Mouse (Mus musculus) c-Kit-positive CD71-positive TER-119-positive erythroid progenitor cells, embryonic 14.5 days (primary cell): ENCODE results near the gene Tmem202.

Experiments used
- DNase-seq: peaks from one replicate; pipeline ENCODE4 v3.0.0-alpha.2; 2013; ENCODE audit warnings: low spot score

Gene Tmem202

DNA sequence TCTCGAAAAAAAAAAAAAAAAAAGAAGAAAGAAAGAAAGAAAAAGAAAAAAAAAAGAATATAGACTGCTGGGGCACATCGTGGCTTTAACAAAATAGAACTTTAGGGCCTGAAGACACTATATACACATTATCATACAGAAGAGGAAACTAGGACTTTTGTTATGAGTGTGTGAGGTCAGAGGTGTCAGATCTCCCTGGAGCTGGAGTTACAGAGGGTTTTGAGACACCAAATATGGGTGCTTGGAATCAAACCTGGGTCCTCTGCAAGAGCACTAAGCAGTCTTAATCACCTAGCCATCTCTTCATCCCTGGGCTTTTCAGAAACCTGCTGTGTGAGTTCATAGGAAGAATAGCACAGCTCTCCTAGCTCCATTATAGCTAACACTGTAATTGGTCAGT lies 6.2 kb downstream of the Tmem202 start:
- no peak for DNase-seq

DNA sequence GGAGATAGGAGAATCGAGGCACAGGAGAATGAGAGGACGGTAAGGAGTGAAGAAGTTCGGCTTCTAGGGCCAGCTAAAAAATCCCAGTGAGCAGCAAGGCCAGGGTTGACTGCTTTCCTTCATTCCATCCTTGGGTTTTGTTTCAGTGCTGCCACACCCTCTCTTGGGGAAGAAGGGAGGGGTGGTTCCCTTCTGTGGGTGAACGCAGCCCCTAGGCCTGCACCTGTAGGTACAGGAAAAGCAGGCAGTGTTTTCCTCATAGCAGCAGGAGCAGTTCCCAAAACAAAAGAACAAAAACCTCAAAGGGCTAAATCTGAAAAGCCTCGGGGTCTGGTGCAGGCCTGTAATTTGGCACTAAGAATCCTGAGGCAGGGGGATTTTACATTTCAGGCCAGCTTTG lies 8.0 kb downstream of the Tmem202 start:
- DNase-seq = no peak

- DNase-seq = no peak
These were observed 11.4 kb downstream of the Tmem202 start for GRCm38 (mm10) chr9:59528274-59528673.

DNA sequence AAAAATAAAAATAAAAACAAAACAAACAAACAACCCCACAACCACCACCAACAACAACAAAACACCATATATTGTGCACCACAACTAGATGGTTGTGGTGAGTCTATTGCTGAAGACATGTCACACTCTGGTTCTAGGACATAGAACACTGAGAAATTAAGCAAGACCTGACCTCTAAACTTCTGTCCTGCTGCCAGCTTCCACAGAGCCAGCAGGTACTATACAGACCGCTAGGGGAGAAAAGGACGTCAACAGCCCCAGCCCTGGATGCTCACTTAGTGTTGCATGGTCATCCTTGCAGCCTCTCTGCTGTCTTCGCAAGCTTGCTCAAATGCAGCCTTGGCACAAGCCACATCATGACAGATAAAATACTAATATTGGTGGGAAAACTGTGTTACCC lies 12.1 kb downstream of the Tmem202 start:
- no peak for DNase-seq

- no peak for DNase-seq
These were observed 12.9 kb downstream of the Tmem202 start for GRCm38 (mm10) chr9:59526727-59527126.

GRCm38 (mm10) chr9:59522906-59523305 lies 16.7 kb downstream of the Tmem202 start:
- no peak for DNase-seq

DNA sequence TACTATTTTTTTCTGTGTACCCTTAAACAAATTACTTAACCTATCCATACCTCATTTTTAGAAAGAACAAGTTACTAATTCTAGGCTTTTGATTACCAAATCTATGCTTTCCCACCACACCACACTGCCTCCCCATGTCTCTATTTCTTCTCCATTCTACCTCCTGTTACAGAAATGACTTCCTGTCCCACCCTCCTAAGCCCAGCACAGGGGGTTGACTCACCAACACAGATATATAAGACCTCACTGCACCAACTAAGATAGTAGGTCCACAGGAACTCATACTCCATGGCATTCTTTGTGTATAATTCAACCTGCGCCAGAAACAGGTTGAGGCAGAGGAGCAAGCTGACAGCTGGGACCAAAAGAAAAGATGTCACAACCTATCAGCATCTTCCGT lies 20.3 kb downstream of the Tmem202 start:
- no peak for DNase-seq

- DNase-seq = no peak
These were observed 20.7 kb downstream of the Tmem202 start for GRCm38 (mm10) chr9:59518976-59519375.

GRCm38 (mm10) chr9:59517127-59517526 lies 22.5 kb downstream of the Tmem202 start:
- no peak for DNase-seq

DNA sequence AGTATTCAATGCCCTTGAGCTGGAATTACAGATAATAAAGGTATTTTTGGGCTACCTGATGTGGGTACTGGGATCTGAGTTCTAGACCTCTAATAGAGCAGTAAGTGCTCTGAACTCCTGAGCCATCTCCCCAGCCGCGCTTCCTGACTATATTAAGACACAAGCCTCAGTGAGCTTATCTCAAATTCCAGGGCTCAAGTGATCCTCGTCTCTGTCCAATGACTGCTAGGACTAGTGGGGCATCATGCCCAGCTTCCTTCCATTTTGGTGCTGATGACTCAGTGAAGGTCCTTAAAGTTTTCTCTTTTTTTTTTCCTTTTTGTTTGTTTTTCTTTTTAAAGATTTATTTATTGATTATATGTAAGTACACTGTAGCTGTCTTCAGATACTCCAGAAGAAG lies 24.6 kb downstream of the Tmem202 start:
- DNase-seq = no peak

DNA sequence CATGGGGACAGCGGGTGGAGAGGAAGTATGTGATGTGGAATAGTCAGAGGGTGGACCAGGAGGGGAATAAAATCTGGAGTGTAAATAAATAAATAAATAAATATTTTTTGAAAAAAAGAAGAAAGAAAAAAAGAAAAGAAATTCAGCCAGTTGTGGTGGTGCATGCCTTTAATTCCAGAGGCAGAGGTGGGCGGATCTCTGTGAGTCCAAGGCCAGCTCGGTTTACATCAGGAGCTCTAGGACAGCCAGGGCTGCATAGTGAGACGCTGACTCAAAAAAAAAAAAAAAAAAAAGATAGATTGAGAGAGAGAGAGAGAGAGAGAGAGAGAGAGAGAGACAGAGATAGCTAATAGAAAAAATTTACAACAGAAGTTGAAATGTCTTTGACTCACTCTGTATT lies 27.3 kb downstream of the Tmem202 start:
- DNase-seq = no peak

- DNase-seq = no peak
These were observed 31.5 kb downstream of the Tmem202 start for GRCm38 (mm10) chr9:59508146-59508545.

DNA sequence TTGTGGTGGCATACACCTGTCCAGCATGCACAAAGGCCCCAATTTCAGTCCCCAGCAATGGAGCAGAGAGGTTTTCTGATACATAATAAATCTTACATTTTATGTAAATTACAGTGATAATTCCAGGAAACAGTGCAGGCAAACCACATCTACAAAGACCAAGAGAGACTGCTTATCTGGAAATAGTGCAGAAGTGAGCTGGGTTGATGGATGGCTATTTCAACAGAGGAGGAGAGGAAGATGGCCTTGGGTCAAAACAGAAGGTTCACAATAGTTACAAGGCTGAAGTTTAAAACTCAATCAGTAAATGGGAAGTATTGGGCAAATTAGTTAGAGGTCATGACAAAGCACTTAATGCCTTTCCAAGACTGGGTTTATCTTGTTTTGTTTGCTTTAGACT lies 52.3 kb downstream of the Tmem202 start:
- peak; percentile 42 for DNase-seq

DNA sequence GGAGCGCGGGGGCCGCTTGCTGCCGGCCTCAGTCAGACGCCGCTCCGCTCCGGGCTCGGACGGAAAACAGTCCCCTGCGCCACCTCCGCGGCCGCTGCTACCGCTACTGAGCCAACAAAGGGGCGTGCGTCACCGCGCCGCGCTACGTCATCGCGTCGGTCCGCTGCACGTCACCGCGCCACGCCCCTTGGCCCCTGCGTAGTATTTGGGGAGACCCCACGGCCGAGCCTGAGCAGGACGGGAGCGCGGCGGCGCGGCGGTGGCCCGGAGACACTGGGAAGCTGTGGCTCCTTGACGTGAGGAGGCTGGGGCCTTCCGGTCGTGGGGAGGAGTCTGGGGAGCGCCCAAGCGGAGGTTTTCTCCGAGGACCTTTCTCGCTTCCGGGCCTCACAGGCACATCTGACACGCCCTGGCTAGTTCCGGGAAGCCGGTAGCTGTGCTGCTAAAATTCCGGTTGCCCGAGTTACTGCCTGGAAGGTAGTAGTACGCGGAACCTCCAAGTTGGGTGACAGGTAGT lies 53.0 kb downstream of the Tmem202 start, which contains the start of gene Arih1:
Arih1 (minus strand) TSS at position 70 of the 517 bp plus-strand sequence.
- DNase-seq = peak; percentile 96

DNA sequence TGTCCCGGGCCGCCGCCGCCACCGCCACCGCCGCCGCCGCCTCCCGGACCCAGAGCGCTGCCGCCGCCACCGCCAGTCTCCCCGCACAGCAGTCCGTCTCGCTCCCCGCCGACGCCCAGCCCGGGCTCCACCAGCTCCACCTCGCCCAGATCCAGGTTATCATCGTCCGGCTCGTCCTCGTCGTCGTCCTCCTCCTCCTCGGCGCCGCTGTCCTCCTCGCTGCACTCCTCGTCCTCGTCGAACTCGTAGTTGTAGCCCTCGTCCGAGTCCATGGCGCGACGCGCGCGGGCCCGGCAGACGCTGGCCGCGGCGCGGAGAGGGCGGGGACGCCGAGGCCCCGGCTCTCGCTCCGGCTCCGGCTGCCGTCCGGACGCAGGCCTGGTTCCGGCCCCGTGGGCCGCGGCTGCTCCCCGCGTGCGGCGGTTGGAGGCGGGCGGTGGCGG lies 53.5 kb downstream of the Tmem202 start:
- DNase-seq = peak; percentile 56

DNA sequence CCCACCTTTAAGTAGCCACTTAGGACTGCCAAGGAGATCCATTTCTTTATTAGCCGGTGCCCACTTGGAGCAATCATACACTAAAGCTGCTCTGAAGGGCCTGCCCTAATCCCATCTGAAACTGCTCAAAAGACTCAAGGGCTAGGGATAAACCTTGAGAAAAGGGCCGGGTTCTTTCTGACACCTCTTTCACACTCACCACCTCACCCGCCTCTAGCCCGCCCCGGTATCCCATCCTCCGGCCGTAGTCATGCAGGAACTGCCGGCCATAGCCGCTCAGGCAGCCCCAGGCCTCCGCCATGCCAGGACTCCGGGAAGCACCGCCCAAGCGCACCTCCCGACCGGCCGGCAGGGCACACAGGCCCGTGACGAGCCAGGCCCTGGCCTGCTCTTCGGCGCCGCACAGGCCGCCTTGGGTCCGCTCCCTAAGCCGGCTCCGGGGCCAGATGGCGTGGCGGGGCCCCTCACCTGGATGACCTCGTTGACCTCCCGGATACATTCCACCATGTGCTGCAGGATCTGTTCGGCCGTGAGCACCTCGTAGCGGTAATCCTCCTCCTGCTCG lies 54.1 kb downstream of the Tmem202 start:
- DNase-seq = peak; percentile 49

GRCm38 (mm10) chr9:59484760-59485159 lies 54.9 kb downstream of the Tmem202 start:
- DNase-seq = no peak

- peak; percentile 73 for DNase-seq
These were observed 57.2 kb downstream of the Tmem202 start for GRCm38 (mm10) chr9:59482419-59482818.

DNA sequence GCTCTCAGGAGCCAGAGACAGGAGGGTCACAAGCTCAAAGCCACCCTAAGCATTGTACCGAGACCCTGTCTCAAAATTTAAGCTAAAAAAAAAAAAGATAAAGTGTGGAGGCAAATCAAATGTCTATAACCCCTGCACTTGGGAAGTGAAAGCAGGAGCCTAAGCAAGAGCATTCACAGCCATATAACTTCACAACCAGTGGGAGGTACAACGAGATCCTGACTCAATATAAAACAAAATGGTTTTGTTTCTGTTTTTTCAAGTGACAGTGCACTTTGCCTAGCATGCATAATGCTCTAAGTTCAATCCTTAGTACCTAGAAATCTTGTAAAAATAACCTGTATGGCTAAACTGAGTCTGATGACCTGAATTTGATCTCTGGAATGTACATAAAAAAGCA lies 63.0 kb downstream of the Tmem202 start:
- no peak for DNase-seq

DNA sequence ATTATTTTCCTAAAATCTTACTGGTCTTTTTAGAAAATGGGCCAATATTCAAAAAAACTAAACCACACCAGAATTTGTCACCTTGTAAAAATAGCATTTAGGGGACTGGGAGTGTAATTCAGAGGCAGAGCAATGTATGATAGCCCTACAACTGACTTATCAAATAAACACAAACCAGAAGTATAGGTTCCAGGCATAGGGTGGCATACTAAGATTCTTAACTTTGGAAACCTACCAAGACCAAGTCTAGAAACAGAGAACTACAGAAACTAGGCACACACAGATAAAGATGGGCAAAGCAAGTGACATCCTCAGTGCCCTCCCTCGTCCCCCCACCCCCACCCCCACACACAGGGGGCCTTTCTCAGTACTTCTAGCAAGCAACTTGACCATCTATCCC lies 64.8 kb downstream of the Tmem202 start:
- DNase-seq = no peak

DNA sequence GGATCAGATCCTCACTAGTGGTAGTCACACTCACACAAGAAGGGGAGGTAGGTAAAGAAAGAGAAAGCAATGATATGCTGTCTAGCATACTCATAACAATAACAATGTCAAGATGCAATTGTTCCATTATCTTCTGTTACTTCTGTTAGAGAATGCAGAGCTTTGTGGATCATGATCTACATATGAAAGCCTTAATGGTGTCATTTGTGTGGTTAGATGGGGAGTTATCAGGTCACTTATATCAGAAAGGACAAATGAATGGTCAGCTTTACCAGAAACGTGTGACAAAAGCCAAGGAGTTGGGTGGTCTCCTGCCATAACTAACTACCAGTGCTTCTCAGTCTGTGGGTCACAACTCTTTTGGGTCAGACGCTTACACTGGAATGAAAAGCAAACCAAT lies 66.5 kb downstream of the Tmem202 start:
- no peak for DNase-seq

DNA sequence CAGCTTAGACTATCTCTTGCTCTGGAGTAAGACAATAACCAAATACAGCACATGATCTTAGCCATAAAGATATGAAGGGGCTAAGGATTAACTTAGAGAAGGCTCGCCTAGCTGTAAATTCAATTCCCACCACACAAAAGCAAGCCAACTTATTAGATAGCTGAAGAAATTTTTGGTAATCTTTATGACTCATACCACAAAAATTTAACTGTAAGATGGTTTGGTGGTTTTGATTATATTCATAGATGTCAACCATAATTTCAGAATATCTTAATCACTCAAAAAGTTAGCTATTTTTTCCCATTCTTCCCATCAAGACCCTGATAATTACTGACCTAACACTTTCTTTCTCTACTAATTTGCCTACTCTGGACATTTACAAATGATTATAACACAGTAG lies 70.2 kb downstream of the Tmem202 start:
- DNase-seq = no peak
